Mouse (Mus musculus): ENCODE data around the gene Samd4b. TPM values are rescaled to one million over a fixed set of nuclear protein-coding genes. Genes with fewer than 3 reads are reported as not detected.

The Samd4b gene
- polyA plus RNA-seq, 1 experiment from 2014 or later = 3.5 TPM

DNA sequence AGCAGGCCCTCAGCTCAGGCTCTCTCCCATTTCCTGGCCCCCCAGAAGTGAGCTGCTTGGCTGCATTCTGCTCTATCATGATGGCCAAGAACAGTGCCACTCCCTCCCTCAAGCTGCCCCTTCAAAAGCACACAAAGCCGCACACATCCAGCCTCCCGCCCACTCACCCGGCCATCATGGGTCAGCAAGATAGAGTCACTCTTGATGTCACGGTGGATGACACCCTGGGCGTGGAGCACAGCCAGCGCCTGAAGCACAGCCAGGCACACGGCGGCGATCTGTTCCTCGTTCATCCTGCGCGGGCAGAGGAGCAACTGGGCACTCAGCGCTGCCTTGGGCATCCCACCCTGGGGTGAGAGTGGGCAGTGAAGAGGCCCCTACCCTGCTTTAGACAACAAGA is 35.6 kb downstream of the Samd4b start:
- H3K9ac ChIP-seq (replicated peaks) = no peak overlapping the region
- no peaks in the 10 kb centered on the region for H3K27me3 ChIP-seq (ENCODE audit: insufficient read depth, low read length)
- DNase-seq (no peak), ATAC-seq (no peak)
- no peak overlapping the region for H3K27ac ChIP-seq (ENCODE audit: low read depth)
- no peaks in the 10 kb centered on the region for H3K9me3 ChIP-seq (ENCODE audit: low read length)
- WGBS (ENCODE audit: insufficient replicate concordance) = 86% methylated on average over 13 of the region's 13 CpGs
- peaks cover 54% of the 10 kb centered on the region for H3K36me3 ChIP-seq (replicated peaks; ENCODE audit: insufficient read depth, low read length)
- H3K4me1 ChIP-seq (ENCODE audit: insufficient read depth) = no peaks in the 10 kb centered on the region
- H3K4me3 ChIP-seq (ENCODE audit: low read depth, low read length) = no peak overlapping the region
- no peak overlapping the region for H3K4me2 ChIP-seq (ENCODE audit: low read depth, low read length)
- TF ChIP-seq EP300 (IDR thresholded peaks at IDR 0.05; ENCODE audit: low read depth) = no peak
- TF ChIP-seq CTCF (IDR thresholded peaks at IDR 0.05; ENCODE audit: low read depth) = no peak

GRCm38 (mm10) chr7:28561967-28562366 is 36.0 kb downstream of the Samd4b start:
- Histone ChIP-seq H3K4me2 (ENCODE audit: low read depth, low read length) (no peak overlapping the region), H3K27ac (ENCODE audit: low read depth) (no peak overlapping the region), H3K9ac (replicated peaks) (no peak overlapping the region), H3K27me3 (ENCODE audit: insufficient read depth, low read length) (no peaks in the 10 kb centered on the region), H3K9me3 (ENCODE audit: low read length) (no peaks in the 10 kb centered on the region), H3K4me1 (ENCODE audit: insufficient read depth) (no peaks in the 10 kb centered on the region), H3K4me3 (ENCODE audit: low read depth, low read length) (no peak overlapping the region), H3K36me3 (replicated peaks; ENCODE audit: insufficient read depth, low read length) (peaks cover 50% of the 10 kb centered on the region)
- DNase-seq = no peak
- TF ChIP-seq EP300 (IDR thresholded peaks at IDR 0.05; ENCODE audit: low read depth) = no peak
- no peak for TF ChIP-seq CTCF (IDR thresholded peaks at IDR 0.05; ENCODE audit: low read depth)
- WGBS (ENCODE audit: insufficient replicate concordance) = 90% methylated on average over 11 of the region's 11 CpGs
- ATAC-seq = no peak

DNA sequence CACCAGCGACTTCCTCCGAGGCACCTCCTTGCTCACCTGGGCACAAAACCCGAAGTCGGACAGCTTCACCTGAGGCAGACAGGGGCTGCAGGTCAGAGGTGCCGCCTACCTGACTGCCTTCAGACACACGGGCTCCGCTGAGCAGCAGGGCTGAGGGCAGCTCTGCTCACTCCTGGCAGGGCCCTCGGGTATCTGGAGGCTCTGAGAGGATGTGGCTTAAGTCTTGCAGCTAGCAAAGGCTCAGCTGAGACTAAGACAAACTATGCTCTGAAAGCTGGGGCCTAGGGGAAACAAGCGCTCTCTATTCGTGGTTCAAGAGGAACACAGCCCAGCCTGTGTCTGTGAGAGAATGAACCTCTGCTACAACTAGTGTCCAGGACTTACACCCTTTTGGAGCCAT is 37.1 kb downstream of the Samd4b start:
- no peak overlapping the region for H3K4me2 ChIP-seq (ENCODE audit: low read depth, low read length)
- H3K4me3 ChIP-seq (ENCODE audit: low read depth, low read length) = no peak overlapping the region
- no peak overlapping the region for H3K9ac ChIP-seq (replicated peaks)
- WGBS (ENCODE audit: insufficient replicate concordance) = 83% methylated on average over 10 of the region's 10 CpGs
- H3K4me1 ChIP-seq (ENCODE audit: insufficient read depth) = peaks cover 3% of the 10 kb centered on the region; the same call in 1 of the 2 replicates
- H3K27ac ChIP-seq (ENCODE audit: low read depth) = no peak overlapping the region
- TF ChIP-seq EP300 (IDR thresholded peaks at IDR 0.05; ENCODE audit: low read depth) = no peak
- no peak for TF ChIP-seq CTCF (IDR thresholded peaks at IDR 0.05; ENCODE audit: low read depth)
- H3K27me3 ChIP-seq (ENCODE audit: insufficient read depth, low read length) = no peaks in the 10 kb centered on the region
- H3K36me3 ChIP-seq (replicated peaks; ENCODE audit: insufficient read depth, low read length) = peaks cover 41% of the 10 kb centered on the region
- no peaks in the 10 kb centered on the region for H3K9me3 ChIP-seq (ENCODE audit: low read length)
- DNase-seq = no peak
- no peak for ATAC-seq

DNA sequence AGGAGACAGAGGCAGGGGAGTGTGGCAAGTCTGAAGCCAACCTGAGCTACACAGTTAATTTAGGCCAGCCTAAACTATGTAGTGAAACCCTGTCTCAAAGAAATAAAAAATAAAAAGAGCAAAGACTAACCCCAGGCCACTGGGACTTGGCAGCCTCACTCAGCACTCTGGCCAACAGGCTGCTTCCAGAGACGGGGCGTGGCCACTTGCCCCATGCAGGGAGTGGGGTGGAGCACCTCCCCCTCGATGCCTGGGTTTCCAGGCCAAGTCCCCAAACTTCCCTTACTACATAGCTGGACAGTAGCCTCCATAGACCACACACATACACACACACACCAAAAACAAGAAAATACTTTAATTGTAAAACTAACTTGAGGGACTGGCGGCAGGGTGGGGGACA is 39.5 kb downstream of the Samd4b start:
- H3K4me2 ChIP-seq (ENCODE audit: low read depth, low read length) = no peak overlapping the region
- 54% methylated on average over 4 of the region's 4 CpGs for WGBS (ENCODE audit: insufficient replicate concordance)
- no peaks in the 10 kb centered on the region for H3K27me3 ChIP-seq (ENCODE audit: insufficient read depth, low read length)
- H3K27ac ChIP-seq (ENCODE audit: low read depth) = no peak overlapping the region
- no peak overlapping the region for H3K9ac ChIP-seq (replicated peaks)
- no peak overlapping the region for H3K4me3 ChIP-seq (ENCODE audit: low read depth, low read length)
- peaks cover 34% of the 10 kb centered on the region for H3K36me3 ChIP-seq (replicated peaks; ENCODE audit: insufficient read depth, low read length)
- H3K9me3 ChIP-seq (ENCODE audit: low read length) = no peaks in the 10 kb centered on the region
- no peak for TF ChIP-seq EP300 (IDR thresholded peaks at IDR 0.05; ENCODE audit: low read depth)
- no peak for TF ChIP-seq CTCF (IDR thresholded peaks at IDR 0.05; ENCODE audit: low read depth)
- ATAC-seq (no peak), DNase-seq (no peak)
- peaks cover 3% of the 10 kb centered on the region; the same call in 1 of the 2 replicates for H3K4me1 ChIP-seq (ENCODE audit: insufficient read depth)

- DNase-seq = no peak
- no peaks in the 10 kb centered on the region for H3K27me3 ChIP-seq (ENCODE audit: insufficient read depth, low read length)
- ATAC-seq = peak; percentile 55; the same call in 1 of the 2 replicates
- 43% methylated on average over 6 of the region's 6 CpGs for WGBS (ENCODE audit: insufficient replicate concordance)
- peaks cover 3% of the 10 kb centered on the region; the same call in 1 of the 2 replicates for H3K4me1 ChIP-seq (ENCODE audit: insufficient read depth)
- TF ChIP-seq CTCF (IDR thresholded peaks at IDR 0.05; ENCODE audit: low read depth) = no peak
- no peak for TF ChIP-seq EP300 (IDR thresholded peaks at IDR 0.05; ENCODE audit: low read depth)
- no peaks in the 10 kb centered on the region for H3K9me3 ChIP-seq (ENCODE audit: low read length)
- no peak overlapping the region for H3K4me3 ChIP-seq (ENCODE audit: low read depth, low read length)
- H3K27ac ChIP-seq (ENCODE audit: low read depth) = no peak overlapping the region
- H3K4me2 ChIP-seq (ENCODE audit: low read depth, low read length) = no peak overlapping the region
- H3K36me3 ChIP-seq (replicated peaks; ENCODE audit: insufficient read depth, low read length) = peaks cover 30% of the 10 kb centered on the region
- no peak overlapping the region for H3K9ac ChIP-seq (replicated peaks)
Measured at GRCm38 (mm10) chr7:28557708-28558107, 40.2 kb downstream of the Samd4b start.

GRCm38 (mm10) chr7:28557069-28557468 is 40.9 kb downstream of the Samd4b start:
- TF ChIP-seq CTCF (IDR thresholded peaks at IDR 0.05; ENCODE audit: low read depth) (no peak), EP300 (IDR thresholded peaks at IDR 0.05; ENCODE audit: low read depth) (no peak)
- WGBS (ENCODE audit: insufficient replicate concordance) = 63% methylated on average over 4 of the region's 5 CpGs
- Histone ChIP-seq H3K27ac (ENCODE audit: low read depth) (no peak overlapping the region), H3K9me3 (ENCODE audit: low read length) (no peaks in the 10 kb centered on the region), H3K9ac (replicated peaks) (no peak overlapping the region), H3K4me1 (ENCODE audit: insufficient read depth) (peaks cover 3% of the 10 kb centered on the region; the same call in 1 of the 2 replicates), H3K4me3 (ENCODE audit: low read depth, low read length) (no peak overlapping the region), H3K27me3 (ENCODE audit: insufficient read depth, low read length) (no peaks in the 10 kb centered on the region), H3K36me3 (replicated peaks; ENCODE audit: insufficient read depth, low read length) (peaks cover 23% of the 10 kb centered on the region), H3K4me2 (ENCODE audit: low read depth, low read length) (no peak overlapping the region)
- ATAC-seq (no peak), DNase-seq (no peak)
